Mouse (Mus musculus) lung, embryonic 16.5 days (tissue): ENCODE measurements around the gene Tln2. TPM values are rescaled to one million over a fixed set of nuclear protein-coding genes. Genes with fewer than 3 reads are reported as not detected.
A peak's percentile ranks its signal among the peaks of the same experiment; 100 is the strongest.

ENCODE experiments used
- ATAC-seq: fragments of 200-750 bp; cut with Nextera tagmentation; 2 replicates; pipeline ENCODE4 v1.8.0; 2017; ENCODE audit warnings: low read depth, mild to moderate bottlenecking, moderate library complexity
- H3K27ac ChIP-seq: fragments of 300-500 bp; sonication (generic); 2 replicates; pipeline ENCODE4 v1.5.1; 2014; ENCODE audit warnings: mild to moderate bottlenecking, control low read depth, low read length
- H3K27me3 ChIP-seq: fragments of 300-500 bp; sonication (generic); 2 replicates; pipeline ENCODE4 v1.6.1; 2014; ENCODE audit warnings: low read depth, low read length, mixed read lengths; ENCODE audit not compliant: control insufficient read depth, insufficient read depth
- H3K36me3 ChIP-seq: fragments of 300-500 bp; sonication (generic); 2 replicates; pipeline ENCODE4 v1.6.1; 2014; ENCODE audit warnings: low read length; ENCODE audit not compliant: control insufficient read depth, insufficient read depth
- H3K4me1 ChIP-seq: fragments of 300-500 bp; sonication (generic); replicated peaks from 2 replicates; pipeline ENCODE4 v1.6.1; 2014; ENCODE audit warnings: low read length, mixed read lengths; ENCODE audit not compliant: control insufficient read depth, insufficient read depth
- H3K4me2 ChIP-seq: fragments of 300-500 bp; sonication (generic); 2 replicates; pipeline ENCODE4 v1.6.1; 2014; ENCODE audit warnings: low read depth, low read length, control low read depth
- H3K4me3 ChIP-seq: fragments of 300-500 bp; sonication (generic); 2 replicates; pipeline ENCODE4 v1.5.1; 2014; ENCODE audit warnings: mild to moderate bottlenecking, low read length, control low read depth
- H3K9ac ChIP-seq: fragments of 300-500 bp; sonication (generic); 2 replicates; pipeline ENCODE4 v1.6.1; 2014; ENCODE audit warnings: low read length, control low read depth
- H3K9me3 ChIP-seq: fragments of 300-500 bp; sonication (generic); 2 replicates; pipeline ENCODE4 v1.6.1; 2016; ENCODE audit warnings: low read length; ENCODE audit not compliant: control insufficient read depth
- WGBS: fragments of 180-500 bp; shearing (Covaris S2); extraction: QIAGEN DNeasy Blood & Tissue Kit; methylation state at CpG from one replicate; pipeline ENCODE4 v1.1.7; 2014; 5-methylcytosine and 5-hydroxymethylcytosine counted together
- microRNA counts: library from miRNA; unstranded; fragments of <30 nt; microRNA quantifications from one replicate; lab custom pipeline; 2016
- microRNA-seq: library from miRNA; unstranded; fragments of <30 nt; microRNA quantifications from one replicate; pipeline ENCODE4, GENCODE M21; 2016
- polyA plus RNA-seq: library from polyadenylated mRNA; unstranded; fragments of >200 nt; fragmentation: Nextera tagmentation; extraction: Ambion mirVana; gene quantifications from 2 replicates; pipeline ENCODE4 v1.2.1, GENCODE M21; 2015

Gene Tln2
- polyA plus RNA-seq, 1 experiment from 2014 or later, result 9.9 TPM

- Histone ChIP-seq H3K9ac (no peak overlapping the region), H3K4me3 (no peak overlapping the region), H3K27ac (peak overlapping the region; percentile 80), H3K4me1 (peaks cover 11% of the 10 kb centered on the region; the same call in 1 of the 2 replicates), H3K27me3 (no peaks in the 10 kb centered on the region), H3K9me3 (peaks cover 3% of the 10 kb centered on the region), H3K4me2 (no peak overlapping the region), H3K36me3 (no peaks in the 10 kb centered on the region)
- WGBS, result 36% methylated on average over 3 of the region's 3 CpGs
- peak; percentile 64 for ATAC-seq
Observed at GRCm38 (mm10) chr9:67170047-67170446, 389.5 kb downstream of the Tln2 start.

MicroRNAs within 50 kb of the gene (microRNA counts, 519-probe panel; counts per million panel counts)
- 2,239 counts per million, percentile 39 among the panel's probes with 10 or more counts for microRNA mmu-miR-190 (lab: Ali Mortazavi, UCI)

Small RNA genes within 50 kb of the gene (microRNA-seq; reads per million reads assigned to microRNA genes)
- gene Mir190a, result 51.8 reads per million, percentile 43 among the genes with 10 or more reads in this experiment

Other genes starting within 250 kb of the Tln2 start
- 0.16 TPM in 1 of 2 replicates, not detected in the other for gene C2cd4b, start 199.7 kb upstream of the Tln2 start, polyA plus RNA-seq